Mouse (Mus musculus) bone marrow, adult 2 months (tissue): ENCODE measurements around the gene Terb1. TPM values are rescaled to one million over a fixed set of nuclear protein-coding genes. Genes with fewer than 3 reads are reported as not detected.

Experiments
- H3K27ac ChIP-seq: fragments of 200-500 bp; 2 replicates; pipeline ENCODE4 v1.5.1; 2012; ENCODE audit warnings: low read depth, mild to moderate bottlenecking, control low read depth, inconsistent platforms, low read length; ENCODE audit not compliant: control insufficient read depth, poor library complexity, insufficient read depth
- H3K4me1 ChIP-seq: fragments of 200-500 bp; 2 replicates; pipeline ENCODE4 v1.6.1; 2011; ENCODE audit warnings: low read length; ENCODE audit not compliant: control insufficient read depth, insufficient read depth
- H3K4me3 ChIP-seq: fragments of 200-500 bp; replicated peaks from 2 replicates; pipeline ENCODE3; 2011; ENCODE audit warnings: mild to moderate bottlenecking, low read depth, low read length, control low read depth; ENCODE audit not compliant: control insufficient read depth
- CTCF ChIP-seq: fragments of 200-500 bp; IDR thresholded peaks from 2 replicates; pipeline ENCODE4 v1.5.1; 2011; ENCODE audit warnings: low read length, control low read depth; ENCODE audit not compliant: control insufficient read depth, insufficient read depth
- POLR2A ChIP-seq: fragments of 200-500 bp; IDR thresholded peaks from 2 replicates; pipeline ENCODE4 v1.6.1; 2011; ENCODE audit warnings: low read depth, mild to moderate bottlenecking, control low read depth, low read length, borderline replicate concordance; ENCODE audit not compliant: control insufficient read depth
- WGBS: fragments of 180-500 bp; shearing (Covaris S2); methylation state at CpG from one replicate; pipeline ENCODE4 v1.1.7; 2018; 5-methylcytosine and 5-hydroxymethylcytosine counted together
- polyA plus RNA-seq: library from polyadenylated mRNA; stranded (reverse); fragments of >200 nt; gene quantifications from 2 replicates; pipeline ENCODE4 v1.2.4, GENCODE M21; 2011; ENCODE audit warnings: low replicate concordance; ENCODE audit not compliant: missing spikeins, insufficient read depth, insufficient read length

The Terb1 gene
- polyA plus RNA-seq, 1 experiment = not detected

DNA sequence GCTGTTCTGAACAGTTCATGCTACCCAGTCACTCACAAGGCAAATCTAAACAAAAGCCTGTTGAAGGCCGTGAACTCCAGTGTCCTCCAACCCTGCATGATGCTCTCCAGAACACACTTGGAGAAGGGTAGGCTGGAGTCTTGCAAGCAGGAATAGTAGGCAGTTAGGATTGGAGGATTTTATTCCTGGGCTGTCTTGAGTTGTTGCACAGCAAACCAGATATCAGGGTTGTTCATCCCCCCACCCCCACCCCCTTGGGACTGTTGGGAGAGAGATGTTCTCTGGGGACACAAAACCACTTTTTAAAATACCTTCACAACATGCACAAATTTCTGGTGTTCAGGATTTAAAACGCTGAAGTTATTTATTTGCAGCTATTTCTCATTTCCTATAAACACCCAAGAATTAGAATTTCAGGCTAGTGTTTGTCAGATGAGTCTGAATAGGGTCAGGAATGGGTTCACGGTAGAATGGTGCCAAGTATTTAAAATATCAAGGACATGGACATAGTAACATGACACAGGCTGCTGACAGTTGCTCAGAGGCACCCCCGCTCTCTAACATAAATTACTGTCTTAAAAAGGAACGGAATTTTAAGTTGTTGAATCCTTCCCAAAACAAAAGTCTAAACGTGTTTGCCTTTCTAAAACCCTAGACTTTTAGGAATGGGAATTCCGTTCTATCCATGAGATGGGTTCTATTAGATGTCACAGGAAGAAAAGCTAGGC is 96.7 kb downstream of the Terb1 start:
- TF ChIP-seq CTCF (no peak), POLR2A (no peak)
- no peak overlapping the region for H3K27ac ChIP-seq
- WGBS = 77% methylated on average over 7 of the region's 7 CpGs
- H3K4me3 ChIP-seq = no peak overlapping the region
- no peaks in the 10 kb centered on the region; the same call in none of the 2 replicates for H3K4me1 ChIP-seq

DNA sequence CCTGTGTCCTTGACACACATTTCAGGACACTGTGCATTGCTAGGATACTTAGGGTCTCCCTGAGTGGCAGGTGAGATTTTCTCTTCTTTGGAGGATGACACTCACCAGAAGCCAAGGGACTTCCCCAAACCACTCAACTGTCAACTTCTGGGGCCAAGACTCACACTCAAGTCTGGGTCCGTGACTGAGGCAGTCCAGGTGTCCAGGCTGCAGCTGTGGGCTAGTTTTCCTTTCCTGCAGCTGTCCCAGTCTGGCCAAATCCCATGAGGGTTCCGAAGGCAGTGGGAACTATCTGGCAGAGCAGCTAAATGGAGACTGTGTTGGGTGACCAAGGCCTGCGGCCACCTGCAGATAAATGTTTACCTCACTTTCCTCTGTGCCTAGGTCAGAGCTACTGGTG is 97.7 kb downstream of the Terb1 start:
- 57% methylated on average over 3 of the region's 3 CpGs for WGBS
- H3K4me1 ChIP-seq = no peaks in the 10 kb centered on the region; the same call in none of the 2 replicates
- H3K4me3 ChIP-seq = no peak overlapping the region
- TF ChIP-seq CTCF (no peak), POLR2A (no peak)
- no peak overlapping the region for H3K27ac ChIP-seq

DNA sequence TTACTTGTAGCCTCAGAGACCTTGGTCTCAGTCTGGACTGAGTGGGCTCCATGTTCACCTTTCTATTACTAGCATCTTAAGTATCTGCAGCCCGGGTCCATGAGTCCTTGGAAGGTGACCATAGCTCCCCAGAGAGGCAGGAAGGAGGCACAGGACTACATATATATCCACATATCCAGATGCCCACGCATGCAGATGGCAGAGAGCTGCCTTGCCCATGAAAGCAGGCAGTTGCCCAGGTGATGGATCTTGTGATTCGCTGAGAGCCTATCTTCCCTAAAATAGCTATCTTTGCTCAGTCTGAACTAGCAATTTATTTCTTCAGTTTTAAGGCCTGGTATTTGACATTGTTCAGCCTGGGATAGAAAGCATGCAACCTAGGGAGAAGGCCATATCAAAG is 98.2 kb downstream of the Terb1 start:
- WGBS = 78% methylated on average over 3 of the region's 3 CpGs
- Histone ChIP-seq H3K27ac (no peak overlapping the region), H3K4me3 (no peak overlapping the region), H3K4me1 (no peaks in the 10 kb centered on the region; the same call in none of the 2 replicates)
- TF ChIP-seq CTCF (no peak), POLR2A (no peak)

DNA sequence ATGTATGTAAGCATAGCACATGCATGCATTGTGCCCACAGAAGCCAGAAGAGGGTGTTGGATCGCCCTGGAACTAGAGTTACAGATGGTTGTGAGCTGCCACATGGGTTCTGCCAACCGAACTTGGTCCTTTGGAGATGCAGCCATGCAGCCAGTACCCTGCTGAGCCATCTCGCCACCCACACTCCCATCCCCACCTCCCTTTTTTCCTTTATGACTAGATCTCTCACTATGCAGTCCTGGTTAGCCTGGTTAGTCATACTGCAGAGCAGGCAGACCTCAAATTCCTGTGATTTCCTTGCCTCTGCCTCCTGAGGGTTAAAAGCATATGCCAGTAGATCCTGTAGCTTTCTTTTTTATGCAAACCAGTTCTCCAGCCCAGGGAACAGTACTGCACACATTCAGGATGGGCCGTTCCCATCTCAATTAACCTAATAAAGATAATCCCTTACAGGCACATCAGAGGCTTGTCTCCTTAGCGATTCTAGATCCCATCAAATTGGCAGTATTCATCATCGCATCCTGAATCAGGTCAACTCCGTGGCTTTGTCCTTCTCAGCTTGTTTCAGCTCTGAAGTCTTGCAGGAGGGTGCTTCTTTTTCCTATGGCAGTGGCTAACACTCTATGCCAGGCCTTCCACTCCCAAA is 99.0 kb downstream of the Terb1 start:
- WGBS = 77% methylated on average over 7 of the region's 7 CpGs
- Histone ChIP-seq H3K4me1 (no peaks in the 10 kb centered on the region; the same call in none of the 2 replicates), H3K4me3 (no peak overlapping the region), H3K27ac (no peak overlapping the region)
- no peak for TF ChIP-seq CTCF
- no peak for TF ChIP-seq POLR2A

DNA sequence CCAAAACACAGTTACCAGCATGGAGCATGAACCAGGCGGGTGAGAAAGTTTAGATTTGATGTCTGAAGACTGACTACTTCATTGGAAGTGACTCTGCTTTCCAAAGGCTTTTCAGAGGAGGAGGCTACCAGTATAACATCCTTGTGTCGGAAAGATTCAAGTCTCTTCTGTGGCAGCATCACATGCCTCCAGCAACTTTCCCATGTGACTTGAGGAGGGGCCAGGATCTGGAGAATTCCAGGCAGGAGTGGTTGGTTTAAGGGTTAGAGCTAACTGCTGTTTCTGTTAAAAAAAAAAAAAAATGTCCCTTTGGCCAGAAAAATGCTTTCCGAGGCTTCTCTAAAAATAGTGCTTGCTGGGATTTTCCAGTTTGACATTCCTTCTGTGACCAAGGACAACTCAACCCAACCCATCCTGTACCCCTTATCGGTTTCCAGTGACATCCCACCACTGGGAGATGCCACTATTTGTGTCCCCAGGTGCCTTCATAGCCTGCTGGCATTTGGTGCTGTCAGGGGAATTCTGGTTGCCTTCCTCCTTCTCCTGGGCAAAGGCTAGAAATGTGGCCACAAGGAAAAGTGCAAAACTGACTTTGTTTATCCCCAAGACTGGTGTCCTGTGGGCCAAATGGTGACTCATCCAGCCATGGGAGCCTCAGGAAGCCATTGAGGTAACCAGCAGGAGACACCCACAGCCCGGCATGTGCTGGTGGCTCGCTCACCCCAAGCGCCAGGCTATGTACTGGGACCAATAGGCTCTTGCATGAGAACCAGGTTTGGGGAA is 101.2 kb downstream of the Terb1 start:
- H3K4me1 ChIP-seq = no peaks in the 10 kb centered on the region
- no peak overlapping the region for H3K27ac ChIP-seq
- TF ChIP-seq POLR2A = no peak
- TF ChIP-seq CTCF = no peak
- no peak overlapping the region for H3K4me3 ChIP-seq
- 80% methylated on average over 7 of the region's 7 CpGs for whole genome bisulfite sequencing

DNA sequence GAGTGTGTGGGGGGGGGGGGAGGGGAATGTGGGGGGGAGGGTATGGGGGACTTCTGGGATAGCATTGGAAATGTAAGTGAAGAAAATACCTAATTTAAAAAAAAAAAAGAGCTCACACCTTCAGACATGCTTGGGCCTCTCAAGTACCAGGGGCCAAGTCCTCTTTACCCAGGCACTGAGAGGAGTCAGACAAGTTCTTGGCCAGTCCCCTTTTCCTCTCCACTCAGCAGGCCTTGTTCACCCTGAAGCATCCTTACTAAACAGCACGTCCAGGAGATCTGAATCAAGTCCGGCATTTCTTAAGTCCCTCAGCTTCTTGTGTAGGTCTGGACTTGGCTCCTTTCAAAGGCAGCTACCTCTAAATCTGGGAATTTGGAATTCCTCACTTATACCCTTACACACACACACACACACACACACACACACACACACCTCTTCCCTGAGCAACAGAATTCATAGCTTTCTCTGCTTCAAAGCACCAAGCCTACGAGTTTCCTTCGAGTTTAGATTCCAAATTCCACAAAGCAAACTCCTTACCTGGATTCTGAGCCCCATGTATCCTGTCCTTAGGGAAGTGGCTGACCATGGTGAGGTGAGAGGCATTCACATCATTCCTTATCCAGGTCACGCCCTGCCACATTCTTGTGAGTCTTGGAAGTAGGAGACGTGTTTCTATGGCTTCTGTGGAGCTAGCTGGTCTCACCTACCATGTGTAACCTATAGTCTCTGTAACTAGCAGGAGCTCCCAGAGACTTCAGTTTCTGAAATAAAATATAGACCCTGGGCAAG is 103.2 kb downstream of the Terb1 start:
- no peak overlapping the region for H3K27ac ChIP-seq
- TF ChIP-seq POLR2A = no peak
- no peak for TF ChIP-seq CTCF
- H3K4me3 ChIP-seq = no peak overlapping the region
- WGBS = 84% methylated on average over 6 of the region's 6 CpGs
- H3K4me1 ChIP-seq = no peaks in the 10 kb centered on the region

DNA sequence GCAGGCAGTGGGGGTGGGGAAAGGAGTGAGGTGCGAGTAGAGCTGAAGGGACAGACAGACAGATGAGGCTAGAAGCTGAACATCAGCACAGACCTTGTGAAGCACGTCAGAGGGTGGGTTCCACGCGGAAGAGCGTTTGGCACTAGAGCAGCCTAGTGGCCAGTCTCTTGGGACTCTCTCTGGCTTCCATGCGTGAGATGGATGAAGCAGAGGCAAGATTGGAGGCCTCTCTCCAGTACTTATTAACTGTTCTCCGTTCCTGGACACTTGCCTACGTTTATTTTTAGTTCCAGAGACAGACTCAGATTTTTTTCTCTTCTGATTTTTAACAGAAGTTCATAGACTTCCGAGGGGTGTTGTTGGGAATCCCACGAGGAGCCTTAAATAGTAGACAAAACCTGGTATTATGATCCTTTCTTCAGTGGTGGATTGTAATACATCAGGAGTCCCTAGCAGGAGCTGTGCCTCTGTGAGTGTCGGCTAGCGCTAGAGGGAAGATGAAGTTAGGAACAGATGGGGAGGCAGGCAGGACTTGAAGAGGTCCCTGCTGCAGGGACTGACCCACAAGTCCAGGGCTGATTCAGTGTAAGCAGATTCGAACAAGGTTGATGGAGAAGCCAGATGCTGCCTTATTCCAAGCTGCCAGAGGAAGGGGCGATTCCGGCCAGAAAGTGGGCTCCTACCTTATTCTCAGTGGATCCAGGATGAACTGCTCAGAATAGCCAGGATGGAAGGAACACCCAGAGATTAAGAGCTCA is 104.1 kb downstream of the Terb1 start:
- H3K27ac ChIP-seq = no peak overlapping the region
- no peak for TF ChIP-seq POLR2A
- no peak for TF ChIP-seq CTCF
- H3K4me1 ChIP-seq = no peaks in the 10 kb centered on the region
- WGBS = 77% methylated on average over 15 of the region's 15 CpGs
- no peak overlapping the region for H3K4me3 ChIP-seq
